Mouse (Mus musculus) midbrain, embryonic 14.5 days (tissue): Measurements from ENCODE around the gene Bves. TPM values are rescaled to one million over a fixed set of nuclear protein-coding genes. Genes with fewer than 3 reads are reported as not detected.

Experiments used
- ATAC-seq: fragments of 200-750 bp; cut with Nextera tagmentation; 2 replicates; pipeline ENCODE4 v1.8.0; 2017; ENCODE audit warnings: moderate number of reproducible peaks, moderate library complexity; ENCODE audit not compliant: low FRiP score, low TSS enrichment
- DNase-seq: peaks from one replicate; pipeline ENCODE4 v3.0.0-alpha.2; 2015
- H3K27ac ChIP-seq: fragments of 300-500 bp; sonication (generic); replicated peaks from 2 replicates; pipeline ENCODE4 v1.5.1; 2014; ENCODE audit warnings: mild to moderate bottlenecking, low read depth, low read length, moderate library complexity
- H3K27me3 ChIP-seq: fragments of 300-500 bp; sonication (generic); 2 replicates; pipeline ENCODE4 v1.6.1; 2014; ENCODE audit warnings: low read length, control low read depth, mixed read lengths; ENCODE audit not compliant: control insufficient read depth, insufficient read depth
- H3K36me3 ChIP-seq: fragments of 300-500 bp; sonication (generic); 2 replicates; pipeline ENCODE4 v1.6.1; 2014; ENCODE audit warnings: low read length, control low read depth; ENCODE audit not compliant: control insufficient read depth, insufficient read depth
- H3K4me1 ChIP-seq: fragments of 300-500 bp; sonication (generic); 2 replicates; pipeline ENCODE4 v1.6.1; 2014; ENCODE audit warnings: mild to moderate bottlenecking, antibody characterized with exemption, low read length, control low read depth; ENCODE audit not compliant: control insufficient read depth, insufficient read depth
- H3K4me2 ChIP-seq: fragments of 300-500 bp; sonication (generic); 2 replicates; pipeline ENCODE4 v1.6.1; 2014; ENCODE audit warnings: mild to moderate bottlenecking, low read length, moderate library complexity
- H3K4me3 ChIP-seq: fragments of 300-500 bp; sonication (generic); replicated peaks from 2 replicates; pipeline ENCODE4 v1.5.1; 2014; ENCODE audit warnings: low read depth, low read length
- H3K9ac ChIP-seq: fragments of 300-500 bp; sonication (generic); replicated peaks from 2 replicates; pipeline ENCODE4 v1.6.1; 2014; ENCODE audit warnings: mild to moderate bottlenecking, low read length, moderate library complexity
- H3K9me3 ChIP-seq: fragments of 300-500 bp; sonication (generic); 2 replicates; pipeline ENCODE4 v1.6.1; 2016; ENCODE audit warnings: low read length, control low read depth, mixed read lengths; ENCODE audit not compliant: control insufficient read depth
- WGBS: fragments of 180-500 bp; shearing (Covaris S2); extraction: QIAGEN DNeasy Blood & Tissue Kit; methylation state at CpG from one replicate; pipeline ENCODE4 v1.1.7; 2014; 5-methylcytosine and 5-hydroxymethylcytosine counted together
- polyA plus RNA-seq: library from polyadenylated mRNA; unstranded; fragments of >200 nt; fragmentation: Nextera tagmentation; extraction: Ambion mirVana; gene quantifications from 2 replicates; pipeline ENCODE4 v1.2.1, GENCODE M21; 2014

Bves gene
- polyA plus RNA-seq, 1 experiment from 2014 or later, result 2.1 TPM

- no peaks in the 10 kb centered on the region for H3K36me3 ChIP-seq
- ATAC-seq (no peak), DNase-seq (no peak)
- WGBS, result 15% methylated on average over 2 of the region's 2 CpGs
- no peak overlapping the region for H3K27ac ChIP-seq
- no peak overlapping the region for H3K9ac ChIP-seq
- H3K4me1 ChIP-seq, result 0 out of 2 replicates have a peak, but pooled peaks cover 3% of the 10 kb centered on the region
- no peak overlapping the region for H3K4me2 ChIP-seq
- H3K9me3 ChIP-seq, result no peaks in the 10 kb centered on the region
- no peaks in the 10 kb centered on the region for H3K27me3 ChIP-seq
- no peak overlapping the region for H3K4me3 ChIP-seq
These were observed 76.2 kb downstream of the Bves start for GRCm38 (mm10) chr10:45411741-45412140.

- Histone ChIP-seq H3K4me1 (0 out of 2 replicates have a peak, but pooled peaks cover 3% of the 10 kb centered on the region), H3K9me3 (no peaks in the 10 kb centered on the region), H3K27ac (no peak overlapping the region), H3K27me3 (no peaks in the 10 kb centered on the region), H3K36me3 (no peaks in the 10 kb centered on the region), H3K9ac (no peak overlapping the region), H3K4me2 (no peak overlapping the region), H3K4me3 (no peak overlapping the region)
- 26% methylated on average over 5 of the region's 5 CpGs for WGBS
- DNase-seq (no peak), ATAC-seq (no peak)
These were observed 76.6 kb downstream of the Bves start for GRCm38 (mm10) chr10:45412144-45412543.

Other genes starting within 250 kb of the Bves start
- gene Popdc3, start 157.7 kb upstream of the Bves start, polyA plus RNA-seq, result 0.79 and 1.0 TPM in 2 replicates
- 8.4 and 11.0 TPM in 2 replicates for gene Lin28b, start 150.6 kb downstream of the Bves start, polyA plus RNA-seq
- 19.9 and 20.1 TPM in 2 replicates for gene Hace1, start 242.1 kb downstream of the Bves start, polyA plus RNA-seq